10 mouse cellular contexts compared by ENCODE assay signal in the genomic region with DNA sequence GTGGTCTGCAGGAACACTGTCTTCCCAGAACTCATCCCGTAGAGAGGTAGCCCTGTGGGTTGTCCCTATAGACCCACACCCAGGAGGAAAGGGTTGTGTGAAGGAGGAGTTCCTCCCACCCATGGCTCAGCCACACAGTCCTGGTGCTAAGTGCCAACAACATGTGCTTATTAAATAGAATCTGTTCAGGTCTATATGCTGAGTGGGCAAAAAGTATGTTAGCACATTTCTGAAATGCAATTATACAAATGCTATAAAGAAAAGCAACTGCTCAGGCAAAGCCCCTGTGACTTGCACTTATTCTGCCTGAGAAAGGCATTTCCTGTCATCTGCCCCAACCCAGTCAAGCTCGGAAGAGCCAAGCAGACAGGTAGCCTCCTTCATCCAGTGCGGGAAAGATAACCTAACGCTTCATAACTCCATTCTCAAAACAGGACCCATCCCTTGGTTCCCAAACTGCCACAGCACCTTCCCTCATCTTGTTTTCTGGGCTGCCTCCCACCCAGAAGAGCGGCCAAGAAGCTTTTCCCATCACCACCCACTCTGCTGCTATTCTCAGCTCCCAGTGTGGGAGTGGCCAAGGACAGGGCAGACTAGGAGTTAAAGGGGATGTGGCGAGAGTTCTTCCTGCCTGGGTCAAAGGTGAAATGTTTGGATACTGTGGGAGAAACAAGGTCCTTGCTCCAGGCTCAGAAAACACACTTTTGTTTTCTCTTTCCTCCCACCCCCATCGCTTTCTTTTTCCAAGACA. TPM values are rescaled to one million over a fixed set of nuclear protein-coding genes. Genes with fewer than 3 reads are reported as not detected.
DNase-seq lines count a peak whose midpoint lies in the region; ATAC-seq and TF ChIP-seq lines count a peak whose summit lies in the region.
"Had no signal": no experiment of that assay in that cellular context is flagged by ENCODE, and none has a peak within 500 bp of the region (broad histone marks: within the 10 kb centered on the region; RNA-seq: fewer than 3 reads in every experiment).

No protein-coding gene starts in this region.

- H3K4me3 ChIP-seq in intestine, embryonic 14.5 days (ENCODE audit: low read depth, low read length), result no peak overlapping the region
- H3K4me3 ChIP-seq in intestine, embryonic 16.5 days (ENCODE audit: low read length), result no peak overlapping the region
- no peak overlapping the region for H3K4me3 ChIP-seq in spleen, adult 2 months (ENCODE audit: extremely low read depth, insufficient read depth, insufficient read length)
- H3K4me3 ChIP-seq in heart, postnatal 0 days (ENCODE audit: low read depth, low read length), result no peak overlapping the region
- H3K4me3 ChIP-seq in stomach, postnatal 0 days (ENCODE audit: low read depth, low read length), result no peak overlapping the region

- DNase-seq in intestine, embryonic 14.5 days (ENCODE audit: low spot score), result peak; percentile 39
- DNase-seq in spleen, adult 2 months (ENCODE audit: low read depth in 1 of 2, low spot score in 2 of 2), result no peak
- DNase-seq in spleen, postnatal 4 days (ENCODE audit: low spot score in 2 of 2), result no peak
- no peak for DNase-seq in heart, postnatal 0 days (ENCODE audit: low spot score)
- DNase-seq in stomach, postnatal 0 days (ENCODE audit: low spot score), result no peak
- no peak for DNase-seq in thymus, postnatal 4 days
- no peak for DNase-seq in layer of hippocampus, adult 11-12 months (ENCODE audit: low spot score)

- no peaks in the 10 kb centered on the region; the same call in 1 of the 2 replicates for H3K4me1 ChIP-seq in intestine, embryonic 14.5 days (replicated peaks; ENCODE audit: control insufficient read depth, insufficient read depth, low read length)
- H3K4me1 ChIP-seq in intestine, embryonic 16.5 days (ENCODE audit: control insufficient read depth, insufficient read depth, low read length), result peaks cover 13% of the 10 kb centered on the region
- H3K4me1 ChIP-seq in spleen, adult 2 months (ENCODE audit: control insufficient read depth, insufficient read depth, insufficient read length), result no peaks in the 10 kb centered on the region; the same call in 1 of the 2 replicates
- peaks cover 13% of the 10 kb centered on the region; the same call in 1 of the 2 replicates for H3K4me1 ChIP-seq in heart, postnatal 0 days (ENCODE audit: control insufficient read depth, insufficient read depth)
- H3K4me1 ChIP-seq in stomach, postnatal 0 days (replicated peaks; ENCODE audit: control insufficient read depth, insufficient read depth), result no peaks in the 10 kb centered on the region

- H3K36me3 ChIP-seq in intestine, embryonic 14.5 days (ENCODE audit: control insufficient read depth, insufficient read depth, low read length), result peaks cover 67% of the 10 kb centered on the region
- H3K36me3 ChIP-seq in intestine, embryonic 16.5 days (ENCODE audit: control insufficient read depth, insufficient read depth, low read length), result no peaks in the 10 kb centered on the region; the same call in 1 of the 2 replicates
- H3K36me3 ChIP-seq in spleen, adult 2 months (ENCODE audit: control insufficient read depth, insufficient read depth, low read length), result peaks cover 20% of the 10 kb centered on the region
- peaks cover 58% of the 10 kb centered on the region for H3K36me3 ChIP-seq in heart, postnatal 0 days (replicated peaks; ENCODE audit: control insufficient read depth, insufficient read depth, low read length)
- peaks cover 16% of the 10 kb centered on the region for H3K36me3 ChIP-seq in stomach, postnatal 0 days (ENCODE audit: control insufficient read depth, insufficient read depth, low read length)

- H3K9ac ChIP-seq in intestine, embryonic 14.5 days (ENCODE audit: low read length), result no peak overlapping the region
- H3K9ac ChIP-seq in intestine, embryonic 16.5 days (ENCODE audit: low read depth, low read length), result no peak overlapping the region
- no peak overlapping the region for H3K9ac ChIP-seq in heart, postnatal 0 days (replicated peaks; ENCODE audit: low read depth, low read length)
- H3K9ac ChIP-seq in stomach, postnatal 0 days (ENCODE audit: low read length), result no peak overlapping the region

- ATAC-seq in intestine, embryonic 14.5 days (replicated peaks; ENCODE audit: low FRiP score, low TSS enrichment, low read depth), result no peak
- no peak for ATAC-seq in intestine, embryonic 16.5 days
- peak; percentile 62 for ATAC-seq in heart, postnatal 0 days (ENCODE audit: insufficient read depth, low read depth)
- ATAC-seq in stomach, postnatal 0 days (ENCODE audit: low FRiP score, low TSS enrichment), result no peak

- no peak for TF ChIP-seq POLR2A in spleen, adult 2 months (IDR thresholded peaks at IDR 0.05; ENCODE audit: low read depth, low read length)

- no peaks in the 10 kb centered on the region for H3K27me3 ChIP-seq in intestine, embryonic 14.5 days (replicated peaks; ENCODE audit: control insufficient read depth, insufficient read depth, low read length)
- no peaks in the 10 kb centered on the region for H3K27me3 ChIP-seq in intestine, embryonic 16.5 days (replicated peaks; ENCODE audit: control insufficient read depth, insufficient read depth, low read length)
- no peaks in the 10 kb centered on the region for H3K27me3 ChIP-seq in spleen, adult 2 months (ENCODE audit: control insufficient read depth, insufficient read depth, low read length)
- H3K27me3 ChIP-seq in heart, postnatal 0 days (ENCODE audit: control insufficient read depth, insufficient read depth, low read length), result no peaks in the 10 kb centered on the region
- H3K27me3 ChIP-seq in stomach, postnatal 0 days (ENCODE audit: control insufficient read depth, insufficient read depth, low read length), result no peaks in the 10 kb centered on the region

- no peak overlapping the region for H3K4me2 ChIP-seq in intestine, embryonic 14.5 days (ENCODE audit: low read length)
- no peak overlapping the region for H3K4me2 ChIP-seq in intestine, embryonic 16.5 days (ENCODE audit: low read depth, low read length)
- H3K4me2 ChIP-seq in heart, postnatal 0 days (ENCODE audit: low read depth, low read length), result no peak overlapping the region
- H3K4me2 ChIP-seq in stomach, postnatal 0 days (replicated peaks; ENCODE audit: low read depth), result no peak overlapping the region

- H3K27ac ChIP-seq in intestine, embryonic 14.5 days (ENCODE audit: low read depth), result no peak overlapping the region
- no peak overlapping the region for H3K27ac ChIP-seq in intestine, embryonic 16.5 days (ENCODE audit: low read length)
- H3K27ac ChIP-seq in spleen, adult 2 months (ENCODE audit: insufficient read depth, low read length), result peak overlapping the region; percentile 2; the same call in 1 of the 2 replicates
- H3K27ac ChIP-seq in heart, postnatal 0 days (ENCODE audit: low read depth), result peak overlapping the region; percentile 44; the same call in 1 of the 2 replicates
- peak overlapping the region; percentile 8; the same call in 1 of the 2 replicates for H3K27ac ChIP-seq in stomach, postnatal 0 days (replicated peaks)

- no peaks in the 10 kb centered on the region for H3K9me3 ChIP-seq in intestine, embryonic 14.5 days (ENCODE audit: control insufficient read depth, low read length)
- no peaks in the 10 kb centered on the region for H3K9me3 ChIP-seq in intestine, embryonic 16.5 days (ENCODE audit: control insufficient read depth, low read length)
- H3K9me3 ChIP-seq in heart, postnatal 0 days (replicated peaks; ENCODE audit: control insufficient read depth, low read length), result no peaks in the 10 kb centered on the region
- H3K9me3 ChIP-seq in stomach, postnatal 0 days (ENCODE audit: control insufficient read depth, low read length), result no peaks in the 10 kb centered on the region

- no peak for TF ChIP-seq EP300 in heart, postnatal 0 days (IDR thresholded peaks at IDR 0.05; ENCODE audit: low read depth)
- no peak for TF ChIP-seq EP300 in stomach, postnatal 0 days (optimal IDR thresholded peaks at IDR 0.05)

- WGBS in intestine, embryonic 14.5 days, result 64% methylated on average over 7 of the region's 7 CpGs
- 72% methylated on average over 7 of the region's 7 CpGs for WGBS in intestine, embryonic 16.5 days
- WGBS in spleen, adult 2 months, result 77% methylated on average over 7 of the region's 7 CpGs
- WGBS in heart, postnatal 0 days, result 51% methylated on average over 7 of the region's 7 CpGs
- 72% methylated on average over 7 of the region's 7 CpGs for WGBS in stomach, postnatal 0 days

- TF ChIP-seq CTCF in spleen, adult 2 months (IDR thresholded peaks at IDR 0.05; ENCODE audit: extremely low read depth, insufficient read depth, insufficient read length, insufficient replicate concordance), result no peak
- TF ChIP-seq CTCF in heart, postnatal 0 days (IDR thresholded peaks at IDR 0.05; ENCODE audit: low read depth), result no peak
- no peak for TF ChIP-seq CTCF in stomach, postnatal 0 days (IDR thresholded peaks at IDR 0.05; ENCODE audit: low read depth)

RNA-seq across cellular contexts. Expression of a gene that starts 17.1 kb away (rescaled TPM):
- polyA plus RNA-seq in intestine, embryonic 14.5 days (2014; fragmentation: Nextera tagmentation; extraction: Ambion mirVana), result 36.2 and 39.3 TPM in 2 replicates
- 32.6 and 33.8 TPM in 2 replicates for polyA plus RNA-seq in intestine, embryonic 16.5 days (2015; fragmentation: Nextera tagmentation; extraction: Ambion mirVana)
- polyA plus RNA-seq in spleen, adult 2 months (2012; rRNA removed), result 10.4 and 11.1 TPM in 2 replicates
- total RNA-seq in heart, postnatal 0 days (2014; rRNA removed; ENCODE audit: low replicate concordance), result 11.9 and 22.8 TPM in 2 replicates
- 13.9 and 15.0 TPM in 2 replicates for polyA plus RNA-seq in heart, postnatal 0 days (2015; fragmentation: Nextera tagmentation; extraction: Ambion mirVana)
- 19.9 and 22.1 TPM in 2 replicates for polyA plus RNA-seq in stomach, postnatal 0 days (2015; fragmentation: Nextera tagmentation; extraction: Ambion mirVana)

RNA-seq across cellular contexts. Expression of a gene that starts 21.3 kb away (rescaled TPM):
- polyA plus RNA-seq in intestine, embryonic 14.5 days (2014; fragmentation: Nextera tagmentation; extraction: Ambion mirVana), result 45.6 and 57.9 TPM in 2 replicates
- polyA plus RNA-seq in intestine, embryonic 16.5 days (2015; fragmentation: Nextera tagmentation; extraction: Ambion mirVana), result 50.3 and 51.5 TPM in 2 replicates
- polyA plus RNA-seq in spleen, adult 2 months (2012; rRNA removed), result 52.3 and 55.3 TPM in 2 replicates
- 68.9 and 69.2 TPM in 2 replicates for total RNA-seq in heart, postnatal 0 days (2014; rRNA removed; ENCODE audit: low replicate concordance)
- 21.9 and 25.2 TPM in 2 replicates for polyA plus RNA-seq in heart, postnatal 0 days (2015; fragmentation: Nextera tagmentation; extraction: Ambion mirVana)
- 35.8 and 38.5 TPM in 2 replicates for polyA plus RNA-seq in stomach, postnatal 0 days (2015; fragmentation: Nextera tagmentation; extraction: Ambion mirVana)

RNA-seq across cellular contexts. Expression of a gene that starts 24.1 kb away (rescaled TPM):
- polyA plus RNA-seq in intestine, embryonic 14.5 days (2014; fragmentation: Nextera tagmentation; extraction: Ambion mirVana), result 28.0 and 29.5 TPM in 2 replicates
- 28.3 and 34.6 TPM in 2 replicates for polyA plus RNA-seq in intestine, embryonic 16.5 days (2015; fragmentation: Nextera tagmentation; extraction: Ambion mirVana)
- polyA plus RNA-seq in spleen, adult 2 months (2012; rRNA removed), result 76.9 and 87.3 TPM in 2 replicates
- total RNA-seq in heart, postnatal 0 days (2014; rRNA removed; ENCODE audit: low replicate concordance), result 26.4 and 64.1 TPM in 2 replicates
- 29.9 and 30.4 TPM in 2 replicates for polyA plus RNA-seq in heart, postnatal 0 days (2015; fragmentation: Nextera tagmentation; extraction: Ambion mirVana)
- polyA plus RNA-seq in stomach, postnatal 0 days (2015; fragmentation: Nextera tagmentation; extraction: Ambion mirVana), result 28.0 and 28.2 TPM in 2 replicates

RNA-seq across cellular contexts. Expression of a gene that starts 32.8 kb away (rescaled TPM):
- 104 and 121 TPM in 2 replicates for polyA plus RNA-seq in intestine, embryonic 14.5 days (2014; fragmentation: Nextera tagmentation; extraction: Ambion mirVana)
- polyA plus RNA-seq in intestine, embryonic 16.5 days (2015; fragmentation: Nextera tagmentation; extraction: Ambion mirVana), result 11.6 and 16.4 TPM in 2 replicates
- 0.21 TPM in 1 of 2 replicates, not detected in the other for polyA plus RNA-seq in spleen, adult 2 months (2012; rRNA removed)
- total RNA-seq in heart, postnatal 0 days (2014; rRNA removed; ENCODE audit: low replicate concordance), result 1.2 TPM in 1 of 2 replicates, not detected in the other
- polyA plus RNA-seq in heart, postnatal 0 days (2015; fragmentation: Nextera tagmentation; extraction: Ambion mirVana), result 0.40 and 0.68 TPM in 2 replicates
- polyA plus RNA-seq in stomach, postnatal 0 days (2015; fragmentation: Nextera tagmentation; extraction: Ambion mirVana), result 0.18 TPM in 1 of 2 replicates, not detected in the other
- total RNA-seq: left cerebral cortex, postnatal 25 days had no signal
- polyA plus RNA-seq: small intestine, adult 2 months had no signal

RNA-seq across cellular contexts. Expression of a gene that starts 38.2 kb away (rescaled TPM):
- polyA plus RNA-seq in intestine, embryonic 14.5 days (2014; fragmentation: Nextera tagmentation; extraction: Ambion mirVana), result 58.0 and 60.7 TPM in 2 replicates
- polyA plus RNA-seq in intestine, embryonic 16.5 days (2015; fragmentation: Nextera tagmentation; extraction: Ambion mirVana), result 40.7 and 45.6 TPM in 2 replicates
- polyA plus RNA-seq in spleen, adult 2 months (2012; rRNA removed), result 29.7 and 32.5 TPM in 2 replicates
- total RNA-seq in heart, postnatal 0 days (2014; rRNA removed; ENCODE audit: low replicate concordance), result 12.9 and 16.1 TPM in 2 replicates
- polyA plus RNA-seq in heart, postnatal 0 days (2015; fragmentation: Nextera tagmentation; extraction: Ambion mirVana), result 27.1 and 28.0 TPM in 2 replicates
- 50.5 and 54.3 TPM in 2 replicates for polyA plus RNA-seq in stomach, postnatal 0 days (2015; fragmentation: Nextera tagmentation; extraction: Ambion mirVana)

Comparison
In these comparisons a context has a peak if more than half of its experiments do, and no peak if none do; other contexts are left out.
1. H3K27ac ChIP-seq: peak in spleen, adult 2 months (single experiment), heart, postnatal 0 days (single experiment) and stomach, postnatal 0 days (single experiment); none in intestine, embryonic 14.5 days (single experiment) and intestine, embryonic 16.5 days (single experiment).